Comparison of ENCODE assay signal across 14 mouse cellular contexts in the genomic region with DNA sequence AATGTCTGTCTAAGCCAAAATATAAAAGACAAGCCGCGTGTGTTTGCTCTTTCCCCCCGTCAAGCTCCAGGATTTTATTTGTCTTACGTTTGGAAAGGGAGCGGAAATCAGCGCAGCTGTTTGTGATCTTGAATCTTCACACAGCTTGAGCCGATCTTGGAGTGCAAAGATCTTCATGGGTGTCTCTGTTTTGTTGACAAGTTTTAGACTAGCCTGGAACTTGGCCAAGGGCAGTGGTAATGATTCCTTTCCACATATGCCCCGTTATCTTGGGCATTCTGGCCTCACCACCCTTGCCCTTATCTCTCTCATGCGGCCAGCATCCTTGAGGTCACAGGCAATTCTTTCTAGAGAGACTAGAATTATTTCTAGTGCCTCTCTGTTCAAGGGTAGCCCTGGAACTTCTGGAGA.
DNase-seq lines count a peak whose midpoint lies in the region; ATAC-seq lines count a peak whose summit lies in the region.
"Had no signal": no experiment of that assay in that cellular context is flagged by ENCODE, and none has a peak within 500 bp of the region (broad histone marks: within the 10 kb centered on the region; RNA-seq: fewer than 3 reads in every experiment).

No protein-coding gene starts in this region.

- H3K4me1 ChIP-seq in heart, embryonic 15.5 days (replicated peaks) = peaks cover 36% of the 10 kb centered on the region
- H3K4me1 ChIP-seq: limb, embryonic 13.5 days had no signal

- ATAC-seq in heart, embryonic 15.5 days (replicated peaks; ENCODE audit: insufficient number of reproducible peaks, insufficient read depth, low FRiP score, low read depth) = 0 out of 2 replicates have a peak, but pooled peaks have one; percentile 21
- ATAC-seq: inflammation-experienced regulatory T-cells, adult 6 months had no signal

- no peak for DNase-seq in heart, postnatal 36 days
- DNase-seq in ovary, adult 18-20 months (ENCODE audit: low spot score) = peak; percentile 83
- DNase-seq in ovary, postnatal 10 days (ENCODE audit: low spot score) = no peak
- peak; percentile 54 for DNase-seq in kidney, postnatal 10 days
- DNase-seq in testis, postnatal 14 days (ENCODE audit: low spot score) = peak; percentile 51
- DNase-seq in thymus, postnatal 10 days (ENCODE audit: low spot score in 2 of 2) = no peak
- no peak for DNase-seq in urinary bladder, postnatal 36 days (ENCODE audit: low spot score in 2 of 2)
- DNase-seq: adrenal gland, adult 8-10 months; cerebellum, postnatal 36 days; retina, postnatal 1 day had no signal

- no peak overlapping the region for H3K9ac ChIP-seq in heart, embryonic 15.5 days
- H3K9ac ChIP-seq: limb, embryonic 13.5 days had no signal

- H3K36me3 ChIP-seq in heart, embryonic 15.5 days = no peaks in the 10 kb centered on the region
- H3K36me3 ChIP-seq: limb, embryonic 13.5 days had no signal

- H3K27me3 ChIP-seq in heart, embryonic 15.5 days = no peaks in the 10 kb centered on the region

- 26% methylated on average over 9 of the region's 9 CpGs for WGBS in heart, embryonic 15.5 days

- intact Hi-C loops in heart, postnatal 36 days (cut with DNase I) = no loop called here

- no peak overlapping the region for H3K4me3 ChIP-seq in heart, embryonic 15.5 days
- H3K4me3 ChIP-seq: limb, embryonic 13.5 days; megakaryocyte, embryonic 14.5 days had no signal

- peak overlapping the region; percentile 55 for H3K27ac ChIP-seq in heart, embryonic 15.5 days
- H3K27ac ChIP-seq: limb, embryonic 13.5 days had no signal

- H3K9me3 ChIP-seq in heart, embryonic 15.5 days (replicated peaks) = no peaks in the 10 kb centered on the region
- H3K9me3 ChIP-seq: limb, embryonic 13.5 days had no signal

- H3K4me2 ChIP-seq in heart, embryonic 15.5 days = no peak overlapping the region
- H3K4me2 ChIP-seq: limb, embryonic 13.5 days had no signal

Comparison
In these comparisons a context has a peak if more than half of its experiments do, and no peak if none do; other contexts are left out.
1. DNase-seq: peak in ovary, adult 18-20 months (single experiment), kidney, postnatal 10 days (single experiment) and testis, postnatal 14 days (single experiment); none in heart, postnatal 36 days (0 of 2), ovary, postnatal 10 days (single experiment), thymus, postnatal 10 days (0 of 2) and urinary bladder, postnatal 36 days (0 of 2).